In the genomic region with DNA sequence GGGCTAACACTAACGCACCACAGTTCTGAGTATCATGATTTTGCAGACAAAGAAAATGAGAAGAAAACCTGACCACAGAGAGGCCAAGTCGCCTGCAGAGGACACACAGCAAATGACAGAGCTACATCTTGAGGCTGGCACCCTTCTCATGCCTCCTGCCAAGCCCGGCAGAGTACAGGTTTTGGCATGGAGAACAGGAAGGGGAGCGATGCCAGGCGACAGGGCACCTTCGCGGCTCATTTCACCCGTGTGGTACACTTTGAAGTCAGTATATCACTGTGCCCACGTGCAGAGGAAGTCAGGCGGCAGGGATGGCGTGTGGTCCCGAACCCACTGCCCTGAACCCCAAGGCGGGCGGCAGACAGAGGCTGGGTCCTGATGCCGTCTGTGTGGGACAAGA, we compare ENCODE assay signal across 15 mouse cellular contexts. TPM values are rescaled to one million over a fixed set of nuclear protein-coding genes. Genes with fewer than 3 reads are reported as not detected.
DNase-seq lines count a peak whose midpoint lies in the region; TF ChIP-seq lines count a peak whose summit lies in the region.
"Had no signal": no experiment of that assay in that cellular context is flagged by ENCODE, and none has a peak within 500 bp of the region (broad histone marks: within the 10 kb centered on the region; RNA-seq: fewer than 3 reads in every experiment).

No protein-coding gene starts in this region.

- peak overlapping the region; percentile 34 for H3K9ac ChIP-seq in ES-E14 (ENCODE audit: insufficient read depth, low read depth, low read length, poor library complexity, severe bottlenecking)
- H3K9ac ChIP-seq: midbrain, embryonic 13.5 days; neural tube, embryonic 12.5 days had no signal

- in situ Hi-C loops in ES-E14 (cut with MboI; ENCODE audit: low sequenced_read_pairs in 2 of 2, unreplicated experiment in 2 of 2), result no loop called here

- peak overlapping the region; percentile 40 to 47 for H3K4me3 ChIP-seq in ES-E14 (ENCODE audit: insufficient read depth in 1 of 2, low read depth in 1 of 2, low read length in 2 of 2, poor library complexity in 1 of 2, severe bottlenecking in 1 of 2)
- H3K4me3 ChIP-seq: embryonic facial prominence, embryonic 10.5 days; midbrain, embryonic 13.5 days; neural tube, embryonic 12.5 days had no signal

- no peaks in the 10 kb centered on the region for H3K36me3 ChIP-seq in ES-E14 (ENCODE audit: control insufficient read depth, insufficient read depth, low read length, poor library complexity, severe bottlenecking)
- H3K36me3 ChIP-seq: embryonic facial prominence, embryonic 10.5 days; G1E; midbrain, embryonic 13.5 days; neural tube, embryonic 12.5 days had no signal

- no peak overlapping the region for H3K27ac ChIP-seq in ES-E14 (ENCODE audit: insufficient read depth, low read depth, low read length, poor library complexity, severe bottlenecking)
- H3K27ac ChIP-seq: embryonic facial prominence, embryonic 10.5 days; midbrain, embryonic 13.5 days; neural tube, embryonic 12.5 days had no signal

- DNase-seq in cerebellum, postnatal 14 days, result peak; percentile 65 to 75
- DNase-seq in cerebellum, postnatal 4 days (ENCODE audit: low spot score in 2 of 2), result no peak
- peak; percentile 48 for DNase-seq in left cerebral cortex, postnatal 4 days
- no peak for DNase-seq in left cerebral cortex, postnatal 10 days (ENCODE audit: extremely low spot score in 1 of 2, low spot score in 2 of 2)
- no peak for DNase-seq in ES-E14 (ENCODE audit: low read depth, low spot score)
- peak; percentile 72 to 77 for DNase-seq in kidney, postnatal 36 days
- no peak for DNase-seq in adrenal gland, adult (ENCODE audit: inconsistent age in 2 of 2, low spot score in 1 of 2)
- DNase-seq: adrenal gland, postnatal 25 days; liver; right cerebral cortex, adult 18-20 months; thymus, postnatal 36 days had no signal

- peaks cover 2 to 6% of the 10 kb centered on the region in 2 experiments; a peak in 2 of 4 replicates for H3K4me1 ChIP-seq in ES-E14 (ENCODE audit: control insufficient read depth in 2 of 2, insufficient read depth in 2 of 2, low read length in 2 of 2, poor library complexity in 1 of 2)

- intact Hi-C loops in left cerebral cortex, postnatal 4 days (cut with DNase I), result no loop called here
- intact Hi-C loops in left cerebral cortex, postnatal 10 days (cut with DNase I), result no loop called here

- H3K9me3 ChIP-seq in ES-E14 (ENCODE audit: control insufficient read depth, insufficient read depth, low read depth, low read length), result no peaks in the 10 kb centered on the region
- H3K9me3 ChIP-seq: embryonic facial prominence, embryonic 10.5 days; midbrain, embryonic 13.5 days; neural tube, embryonic 12.5 days had no signal

TF ChIP-seq in ES-E14, 5 proteins besides CTCF, POLR2A, EP300 and RAD21:
- TF ChIP-seq MAFK (IDR thresholded peaks at IDR 0.05; ENCODE audit: insufficient read depth, low read depth, low read length), result no peak

RNA-seq across cellular contexts. Expression of gene Zcchc14, which starts 7.9 kb away (rescaled TPM):
- 100 to 1,000 TPM; 138 to 140 TPM for total RNA-seq in left cerebral cortex, postnatal 4 days (2021)
- 10 to 100 TPM; 80.7 to 87.0 TPM for total RNA-seq in left cerebral cortex, postnatal 10 days (2021)
- 18.6 and 19.6 TPM in 2 replicates for total RNA-seq in ES-E14 (2012; rRNA removed)

Comparison
In these comparisons a context has a peak if more than half of its experiments do, and no peak if none do; other contexts are left out.
1. DNase-seq: peak in cerebellum, postnatal 14 days (2 of 2), left cerebral cortex, postnatal 4 days (single experiment) and kidney, postnatal 36 days (2 of 2); none in cerebellum, postnatal 4 days (0 of 2), left cerebral cortex, postnatal 10 days (0 of 2), ES-E14 (single experiment) and adrenal gland, adult (0 of 2).